Mouse (Mus musculus): ENCODE measurements around the gene Mosmo. TPM values are rescaled to one million over a fixed set of nuclear protein-coding genes. Genes with fewer than 3 reads are reported as not detected.
"Not testable (repeated sequence)": the region's sequence is repeated elsewhere in the genome, so short reads cannot be mapped to it uniquely, and the experiment has no call there.

Mosmo gene
- total RNA-seq, 2 experiments from 2014 or later: 77.8 to 79.9 TPM

DNA sequence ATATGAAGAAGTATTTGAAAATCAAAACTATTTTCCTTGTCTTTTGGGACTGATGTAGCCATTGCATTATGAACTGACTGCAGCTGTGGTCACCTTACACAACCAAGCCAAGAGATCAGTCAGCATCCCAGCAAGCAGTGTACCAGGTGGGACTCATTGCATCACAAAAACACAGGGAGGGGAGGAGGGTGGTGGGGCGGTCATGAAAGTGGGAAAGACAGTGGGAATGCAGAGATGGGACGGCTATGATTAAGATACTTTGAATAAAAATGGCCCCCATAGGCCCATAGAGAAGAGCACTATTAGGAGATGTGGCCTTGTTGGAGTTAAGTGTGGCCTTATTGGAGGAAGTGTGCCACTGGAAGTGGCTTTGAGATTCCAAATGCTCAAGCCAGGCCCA lies 18.9 kb downstream of the Mosmo start:
- no peak for DNase-seq (ENCODE audit: extremely low spot score in 1 of 2, low spot score in 1 of 2)

DNA sequence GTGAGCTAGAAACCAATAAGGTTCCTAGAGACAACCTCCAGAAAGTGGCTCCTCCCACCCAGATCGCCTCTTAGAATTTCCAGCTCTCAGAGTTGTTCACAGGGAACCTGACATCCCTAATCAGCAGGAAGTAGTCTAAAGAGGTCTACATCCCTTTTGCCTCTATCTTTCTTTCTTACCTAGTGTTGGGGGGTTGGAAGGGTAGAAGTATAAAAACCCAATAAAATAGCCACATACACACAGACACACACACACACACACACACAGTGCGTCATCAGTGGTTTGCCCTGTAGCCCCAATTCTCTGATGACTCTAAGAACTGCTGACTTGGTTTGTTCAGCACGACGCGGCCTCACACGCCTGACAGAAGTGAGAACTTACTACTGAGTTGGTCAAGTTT lies 22.2 kb downstream of the Mosmo start:
- no peak for DNase-seq (ENCODE audit: extremely low spot score in 1 of 2, low spot score in 1 of 2)

DNA sequence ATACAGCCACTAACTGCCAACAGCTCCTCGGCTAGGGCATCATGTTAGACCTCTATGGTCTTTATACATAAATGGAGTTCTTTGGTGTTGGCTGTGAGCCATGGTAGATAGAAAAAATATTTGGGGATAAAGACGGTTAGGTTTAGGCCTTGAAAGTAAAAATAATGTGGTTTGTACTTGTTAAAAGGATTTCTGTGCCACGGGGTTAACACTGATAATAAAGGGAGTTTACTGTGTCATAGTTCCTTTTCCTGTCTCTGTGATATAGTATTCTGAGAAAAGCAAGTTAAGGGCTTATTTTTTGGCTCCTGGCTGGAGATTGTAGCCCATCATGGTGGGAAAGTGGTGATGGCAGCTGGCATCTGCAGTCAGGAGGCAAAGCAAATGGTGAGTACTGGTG lies 26.5 kb downstream of the Mosmo start:
- no peak for DNase-seq (ENCODE audit: extremely low spot score in 1 of 2, low spot score in 1 of 2)

DNA sequence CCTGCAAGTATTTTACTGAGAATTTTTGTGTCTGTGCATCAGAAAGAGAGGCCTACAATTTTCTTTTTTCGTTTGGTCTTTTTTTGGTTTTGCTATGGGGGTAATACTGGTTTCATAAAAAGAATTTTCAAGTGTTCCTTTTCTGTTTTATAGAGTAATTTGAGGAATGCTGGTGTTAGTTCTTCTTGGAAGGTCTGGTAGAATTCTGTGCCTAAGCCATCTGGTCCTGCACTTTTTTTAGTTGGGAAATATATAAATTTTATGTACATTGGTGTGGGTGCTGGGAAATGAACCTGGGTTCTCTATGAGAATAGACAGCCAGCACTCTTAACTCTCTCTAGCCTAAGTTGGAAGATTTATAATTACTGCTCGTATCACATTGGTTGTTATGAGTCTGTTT lies 34.7 kb downstream of the Mosmo start:
- DNase-seq (ENCODE audit: extremely low spot score in 1 of 2, low spot score in 1 of 2): no peak

DNA sequence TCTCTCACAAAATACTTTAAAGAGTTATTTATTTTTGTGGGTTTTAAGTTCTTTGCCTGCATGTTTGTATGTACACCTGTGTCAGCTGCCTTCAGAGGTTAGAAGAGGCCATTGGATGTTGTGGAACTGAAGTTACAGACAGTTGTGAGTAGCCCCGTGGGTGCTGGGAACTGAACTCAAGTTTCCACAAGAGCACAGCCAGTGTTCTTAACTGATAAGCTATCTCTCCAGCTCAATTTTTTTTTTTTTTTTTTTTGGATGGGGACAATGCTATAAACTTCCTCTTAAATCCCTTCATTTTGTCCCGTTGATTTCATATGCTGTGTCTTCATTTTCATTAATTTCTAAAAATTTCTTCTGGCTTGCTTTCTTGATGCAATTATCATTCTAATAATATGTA lies 35.8 kb downstream of the Mosmo start:
- no peak for DNase-seq (ENCODE audit: extremely low spot score in 1 of 2, low spot score in 1 of 2)

DNA sequence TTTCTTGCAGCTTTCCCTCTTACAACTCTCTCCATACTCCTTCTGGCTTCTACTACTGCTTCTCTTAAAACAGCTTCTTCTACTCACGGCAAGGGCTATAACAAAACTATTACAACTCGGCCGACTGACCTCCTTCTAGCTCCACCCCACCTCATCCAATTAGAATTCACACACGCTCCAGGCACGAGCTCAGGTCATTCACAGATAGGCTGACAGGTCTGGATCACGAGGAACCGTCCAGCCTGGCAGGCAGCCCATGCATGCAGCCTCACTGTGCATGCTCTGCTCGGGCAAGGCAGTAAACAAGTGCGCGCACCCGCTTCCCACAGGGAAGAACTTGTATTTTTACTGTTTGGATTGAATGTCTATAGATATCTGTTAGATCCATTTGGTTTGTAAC lies 36.5 kb downstream of the Mosmo start:
- not testable (repeated sequence) for DNase-seq (ENCODE audit: extremely low spot score in 1 of 2, low spot score in 1 of 2)

DNA sequence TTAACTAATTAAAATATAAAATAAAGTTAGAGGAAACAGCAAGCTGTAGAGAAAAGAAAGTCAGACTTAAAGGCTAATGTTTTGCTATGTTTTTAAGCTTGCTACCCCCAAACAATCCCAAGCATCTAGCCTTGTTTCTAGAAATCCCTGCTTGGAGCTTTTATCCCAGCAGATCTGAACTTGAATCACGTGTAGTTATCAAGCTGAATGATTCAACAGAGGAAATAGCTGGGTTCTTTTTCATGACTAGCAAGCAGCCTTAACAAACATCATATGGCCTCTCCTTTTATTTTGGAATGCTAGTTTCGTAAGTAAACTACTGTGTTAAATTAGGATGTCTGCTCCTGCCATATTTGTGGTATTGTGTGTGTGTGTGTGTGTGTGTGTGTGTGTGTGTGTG lies 39.8 kb downstream of the Mosmo start:
- no peak for DNase-seq (ENCODE audit: extremely low spot score in 1 of 2, low spot score in 1 of 2)

DNA sequence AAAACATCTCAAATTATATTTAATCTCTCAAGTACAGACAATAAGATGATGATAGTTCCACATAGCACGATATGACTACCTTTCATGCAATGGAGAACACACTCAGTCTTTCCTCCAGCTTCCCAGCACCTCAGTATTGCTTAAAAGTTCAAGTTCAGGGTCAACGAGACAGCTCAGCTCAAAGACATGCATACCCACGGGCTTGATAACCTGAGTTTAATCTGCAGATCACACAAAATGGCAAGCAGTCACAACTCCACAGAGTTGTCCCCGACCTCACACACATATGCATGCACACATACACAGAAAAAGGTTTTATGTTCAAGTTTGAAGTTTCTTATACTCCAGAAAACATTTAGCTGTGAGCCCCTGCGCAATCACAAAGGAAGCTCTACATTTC lies 43.6 kb downstream of the Mosmo start:
- no peak for DNase-seq (ENCODE audit: extremely low spot score in 1 of 2, low spot score in 1 of 2)

DNA sequence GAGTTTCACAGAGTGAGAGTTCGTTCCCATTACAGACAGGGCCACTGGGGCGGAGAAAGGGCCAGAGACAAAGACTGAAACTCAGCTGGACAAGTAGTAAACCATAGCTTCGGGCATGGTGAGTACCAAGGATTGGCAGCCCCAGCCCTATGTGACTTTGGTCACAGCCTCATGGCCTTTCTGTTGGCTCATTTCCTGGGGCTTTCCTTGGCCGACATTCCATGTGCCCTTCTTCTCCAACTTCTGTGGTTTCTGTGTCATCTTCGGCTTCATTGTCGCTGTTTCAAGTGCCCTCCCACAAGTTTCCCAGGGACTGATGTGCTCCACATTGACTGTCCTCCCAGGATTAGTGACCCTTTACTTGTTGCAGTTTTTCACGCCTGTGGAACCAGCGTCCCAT lies 44.0 kb downstream of the Mosmo start:
- no peak for DNase-seq (ENCODE audit: extremely low spot score in 1 of 2, low spot score in 1 of 2)

DNA sequence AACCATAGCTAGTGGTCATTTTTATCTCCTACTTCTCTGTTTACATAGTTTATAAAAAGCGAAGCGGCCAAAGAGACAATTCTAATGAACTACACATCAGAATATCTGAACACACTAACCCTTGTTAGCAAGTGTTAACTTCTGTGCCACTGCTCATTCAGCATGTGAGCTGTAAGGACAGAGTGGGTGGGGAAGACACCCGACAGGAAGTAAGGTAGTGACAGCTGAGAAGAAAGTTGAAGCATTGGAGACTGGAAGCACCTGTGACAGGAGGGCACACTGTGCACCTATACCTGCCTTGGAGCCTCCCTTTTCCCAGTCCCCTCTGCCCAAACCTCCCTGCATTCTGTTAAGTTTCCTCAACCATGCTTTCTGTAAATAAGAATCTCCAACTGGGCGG lies 44.6 kb downstream of the Mosmo start:
- DNase-seq (ENCODE audit: extremely low spot score in 1 of 2, low spot score in 1 of 2): no peak

DNA sequence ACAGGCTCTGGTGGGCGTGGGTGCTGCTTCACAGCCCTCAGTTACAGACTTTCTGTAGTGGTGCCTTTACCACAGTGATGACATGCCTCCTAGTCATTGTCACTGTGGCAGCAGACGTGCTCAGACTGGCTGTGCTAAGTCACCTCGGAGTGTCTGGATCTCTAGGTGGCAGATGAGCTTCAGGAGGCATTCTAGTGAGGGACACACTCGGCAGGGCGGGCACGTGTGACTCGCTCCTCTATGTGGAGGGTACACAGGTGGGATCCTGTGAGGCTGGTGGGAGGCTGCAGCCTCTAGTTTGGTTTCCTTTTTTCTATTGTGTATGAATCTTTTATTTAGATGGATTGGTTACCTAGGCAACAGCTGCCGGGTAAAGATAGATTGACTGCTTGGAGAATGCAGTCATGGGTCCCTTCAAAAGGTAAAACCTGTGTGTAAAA lies 45.4 kb downstream of the Mosmo start:
- DNase-seq (ENCODE audit: extremely low spot score in 1 of 2, low spot score in 1 of 2): no peak

DNA sequence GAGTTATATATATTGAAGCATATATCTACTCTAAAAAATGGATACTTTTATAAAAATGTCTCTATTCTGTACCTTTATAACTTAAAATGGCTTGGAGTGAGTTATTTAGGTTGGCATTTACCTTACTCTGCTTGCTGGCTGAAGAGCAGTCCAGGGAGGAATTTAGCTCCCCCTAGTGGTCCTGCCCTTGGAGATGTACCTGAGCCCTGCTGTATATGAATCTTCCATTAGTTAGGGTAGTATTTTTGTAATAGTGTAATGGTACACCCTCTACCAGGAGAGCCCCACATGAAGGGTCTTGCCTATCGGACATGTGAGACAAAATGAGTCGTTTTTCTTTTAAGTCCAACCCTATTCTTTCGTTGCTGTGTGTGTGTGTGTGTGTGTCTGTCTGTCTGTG lies 50.2 kb downstream of the Mosmo start:
- DNase-seq (ENCODE audit: extremely low spot score in 1 of 2, low spot score in 1 of 2): peak in 1 of 2 experiments; percentile 44

DNA sequence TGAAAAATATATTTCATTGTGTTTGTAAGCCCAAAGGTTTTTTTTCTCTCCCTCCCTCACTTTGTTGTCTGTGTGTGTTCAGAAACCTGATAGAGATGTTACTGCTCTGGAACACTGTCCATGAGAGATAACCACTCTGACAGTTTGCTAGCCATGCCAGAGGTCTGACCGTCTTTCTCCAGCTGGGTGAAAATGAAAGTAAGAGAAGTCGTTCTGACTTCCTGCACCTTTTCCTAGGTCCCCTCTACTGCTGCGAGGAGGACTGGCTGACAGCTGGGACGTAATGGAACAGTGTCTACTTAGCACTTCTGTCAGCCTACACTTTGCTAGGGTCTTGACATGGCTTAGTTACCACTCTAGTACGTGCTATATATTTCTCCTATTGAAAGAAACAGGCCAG lies 52.2 kb downstream of the Mosmo start:
- no peak for DNase-seq (ENCODE audit: extremely low spot score in 1 of 2, low spot score in 1 of 2)

DNA sequence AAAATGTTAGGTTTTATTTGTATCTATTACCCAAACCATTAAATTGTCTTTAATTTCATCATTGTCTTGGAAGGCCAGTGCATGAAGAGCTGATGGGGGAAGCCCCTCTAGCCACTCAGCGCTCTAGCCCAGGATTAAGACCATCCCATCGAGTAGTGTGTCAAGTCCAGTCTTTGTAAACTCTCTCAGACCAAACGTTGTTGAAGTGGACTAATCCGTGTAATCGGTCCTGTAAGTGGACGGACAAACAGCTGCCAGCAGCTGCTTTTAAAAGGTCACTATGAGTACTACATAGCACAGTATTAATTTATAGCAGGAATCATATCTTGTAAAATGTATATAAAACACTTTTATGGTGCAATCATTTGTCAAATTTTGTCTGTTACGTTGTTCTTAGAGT lies 55.5 kb downstream of the Mosmo start:
- DNase-seq (ENCODE audit: extremely low spot score in 1 of 2, low spot score in 1 of 2): no peak

DNA sequence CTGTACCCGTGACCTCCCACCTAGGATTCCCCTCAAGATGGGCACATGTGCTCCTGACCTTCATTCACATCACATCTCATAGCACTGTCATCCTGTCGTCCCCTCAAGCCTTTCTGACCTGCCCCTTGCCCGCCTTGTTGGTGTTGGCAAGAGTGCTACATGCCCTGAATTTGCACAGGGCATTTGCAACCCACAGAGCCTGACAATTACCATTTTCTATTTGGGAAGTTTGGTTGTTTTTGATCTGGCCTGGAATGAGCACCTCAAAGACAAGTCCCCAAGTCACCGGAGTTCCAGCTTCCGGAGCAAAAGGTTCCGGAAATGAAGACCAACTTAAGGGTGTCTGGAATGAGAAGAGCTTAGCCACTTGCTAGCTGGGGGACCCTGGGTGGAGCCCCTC lies 61.6 kb downstream of the Mosmo start, which contains the start of gene Vwa3a:
Gene Vwa3a, plus strand, starts transcription at position 301 of the 400 bp plus-strand sequence.
- no peak for DNase-seq (ENCODE audit: extremely low spot score in 1 of 2, low spot score in 1 of 2)

DNA sequence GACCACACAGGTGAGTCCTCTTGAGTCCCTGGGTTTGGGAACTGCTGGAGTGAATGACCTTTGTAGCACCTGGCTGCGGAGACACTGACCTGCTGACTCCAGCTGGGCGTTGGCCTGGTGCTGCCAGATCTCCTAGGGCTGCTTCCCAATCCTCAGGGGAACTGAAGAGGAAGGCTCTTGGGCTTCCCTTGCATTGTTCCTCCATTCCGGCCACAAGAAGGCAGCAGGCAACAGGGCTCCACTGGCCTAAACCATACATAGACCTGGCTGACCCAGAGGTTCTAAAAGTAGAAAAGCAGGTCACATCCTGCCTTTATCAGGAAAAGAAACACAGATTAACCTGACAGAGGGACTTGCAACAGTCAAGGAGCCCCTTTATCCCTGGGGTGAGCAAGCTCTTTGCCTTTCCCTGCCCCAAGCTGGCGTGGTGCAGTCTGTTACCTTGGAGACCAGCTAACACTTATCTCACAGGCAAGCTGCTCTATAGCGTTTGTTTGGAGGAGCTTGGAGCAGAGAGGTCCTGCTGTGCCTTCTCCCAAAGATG lies 62.2 kb downstream of the Mosmo start:
- DNase-seq (ENCODE audit: extremely low spot score in 1 of 2, low spot score in 1 of 2): peak in 1 of 2 experiments; percentile 32

DNA sequence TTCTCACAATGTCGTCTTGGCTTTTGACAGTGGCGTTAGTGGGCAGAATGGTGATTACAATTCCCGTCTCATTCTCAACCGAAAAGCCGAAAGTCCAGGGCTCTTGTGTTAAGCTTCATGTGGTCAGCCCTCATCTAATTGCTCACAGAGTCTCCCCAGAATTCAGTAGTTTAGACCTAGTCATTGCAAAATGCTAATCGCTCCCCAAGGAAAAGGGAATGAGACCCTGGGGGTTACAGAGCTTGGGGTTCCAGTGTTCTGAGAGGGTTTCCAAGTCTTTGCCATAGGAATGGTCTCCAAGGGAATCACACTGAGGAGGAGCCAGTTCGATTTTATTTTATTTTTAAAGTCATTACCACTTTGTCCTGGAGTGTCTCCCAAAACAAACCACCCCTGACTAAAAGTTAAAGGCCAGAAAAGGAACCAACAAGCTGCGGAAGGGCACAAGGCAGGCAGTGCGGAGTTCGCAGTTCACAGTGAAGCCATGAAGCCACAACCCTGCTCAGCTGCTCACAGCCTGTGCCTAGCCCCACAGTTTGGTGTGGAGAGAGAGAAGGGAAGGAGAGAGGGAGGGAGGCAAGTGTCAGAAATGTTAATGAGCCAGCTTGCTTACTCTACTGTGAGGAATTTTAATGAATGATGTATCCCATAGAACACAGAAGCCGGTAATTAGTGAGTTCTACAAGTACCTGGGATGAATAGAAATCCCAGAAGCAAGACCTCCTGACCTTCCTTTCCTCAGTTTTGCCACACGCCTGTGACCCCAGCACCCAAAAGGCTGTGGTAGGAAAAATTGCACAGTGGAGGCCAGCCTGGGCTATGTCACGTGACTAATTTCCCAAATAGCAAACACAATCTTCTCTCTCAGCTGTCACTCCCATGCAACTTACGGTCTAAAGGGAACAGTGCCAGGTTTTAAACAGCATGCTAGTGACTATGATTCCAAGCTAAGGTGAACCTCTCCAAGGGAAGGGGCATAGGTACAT lies 66.2 kb downstream of the Mosmo start:
- DNase-seq (ENCODE audit: extremely low spot score in 1 of 2, low spot score in 1 of 2): no peak

DNA sequence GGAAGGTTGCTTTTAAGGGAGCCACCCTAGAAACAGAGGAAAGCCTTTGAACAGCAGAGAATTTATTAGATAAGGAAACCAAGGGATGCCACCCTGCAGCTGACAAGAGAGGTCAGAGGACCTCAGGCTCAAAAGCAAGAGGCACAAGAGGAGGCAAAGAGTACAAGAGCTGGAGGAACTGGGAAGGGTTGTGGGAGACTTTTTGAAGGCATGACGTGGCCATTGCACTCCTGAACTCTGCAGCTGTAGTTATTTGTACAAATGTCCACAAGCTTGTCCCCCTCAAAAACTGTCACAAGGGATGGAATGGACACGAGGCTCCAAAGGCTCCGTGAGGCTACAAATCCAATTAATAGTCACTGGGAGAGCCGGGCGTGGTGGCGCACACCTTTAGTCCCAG lies 67.2 kb downstream of the Mosmo start:
- no peak for DNase-seq (ENCODE audit: extremely low spot score in 1 of 2, low spot score in 1 of 2)

DNA sequence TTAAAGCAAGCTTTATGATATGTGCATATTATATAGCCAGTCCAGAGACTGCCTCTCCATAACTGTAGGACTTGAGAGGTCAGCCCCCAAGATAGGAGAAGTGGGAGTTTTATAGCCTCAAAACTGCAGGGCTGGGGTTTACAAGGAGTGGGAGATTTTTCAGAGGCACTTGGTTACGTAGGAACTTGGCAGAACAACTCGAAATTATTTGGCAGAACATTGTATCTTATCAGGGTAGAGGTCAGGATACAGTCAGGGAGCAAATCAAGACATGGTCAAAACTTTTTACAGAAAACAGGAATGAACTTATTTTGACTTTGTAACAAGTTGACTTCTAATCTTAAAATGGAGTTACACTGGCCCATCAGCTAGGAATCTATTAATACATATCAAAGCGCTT lies 68.6 kb downstream of the Mosmo start:
- no peak for DNase-seq (ENCODE audit: extremely low spot score in 1 of 2, low spot score in 1 of 2)

DNA sequence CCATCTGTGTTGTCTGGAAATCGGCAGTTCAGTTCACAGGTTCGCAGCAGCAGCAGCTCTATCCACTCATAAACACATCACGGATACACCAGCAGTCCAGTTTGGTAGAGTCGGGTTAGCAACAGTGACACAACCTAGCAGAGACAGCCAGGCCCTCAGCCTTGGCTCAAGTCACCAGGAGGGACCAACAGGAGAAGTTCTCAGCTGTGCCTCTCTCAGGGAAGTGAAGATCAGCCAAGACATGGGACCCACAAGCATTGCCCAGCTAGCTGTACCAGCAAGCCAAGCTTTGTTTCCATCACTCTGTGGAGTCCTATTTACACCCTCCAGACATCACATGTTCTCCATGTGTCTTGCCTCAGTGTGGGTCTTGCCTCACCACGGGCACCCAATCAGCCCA lies 69.4 kb downstream of the Mosmo start:
- DNase-seq (ENCODE audit: extremely low spot score in 1 of 2, low spot score in 1 of 2): no peak

DNA sequence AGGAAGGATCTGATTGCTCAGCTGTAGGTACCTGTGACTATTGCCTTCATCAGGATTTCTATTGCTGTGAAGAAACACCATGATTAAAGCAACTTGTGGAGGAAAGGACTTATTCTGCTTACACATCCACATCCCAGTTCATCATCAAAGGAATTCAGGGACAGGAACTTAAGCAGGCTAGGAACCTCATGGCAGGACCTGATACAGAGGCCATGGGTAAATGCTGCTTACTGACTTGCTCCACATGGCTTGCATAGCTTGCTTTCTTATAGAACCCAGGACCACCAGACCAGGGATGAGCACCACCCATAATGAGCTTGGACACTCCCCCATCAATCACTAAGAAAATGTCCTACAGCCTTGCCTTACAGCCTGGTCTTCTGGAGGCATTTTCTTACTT lies 71.1 kb downstream of the Mosmo start:
- no peak for DNase-seq (ENCODE audit: extremely low spot score in 1 of 2, low spot score in 1 of 2)

DNA sequence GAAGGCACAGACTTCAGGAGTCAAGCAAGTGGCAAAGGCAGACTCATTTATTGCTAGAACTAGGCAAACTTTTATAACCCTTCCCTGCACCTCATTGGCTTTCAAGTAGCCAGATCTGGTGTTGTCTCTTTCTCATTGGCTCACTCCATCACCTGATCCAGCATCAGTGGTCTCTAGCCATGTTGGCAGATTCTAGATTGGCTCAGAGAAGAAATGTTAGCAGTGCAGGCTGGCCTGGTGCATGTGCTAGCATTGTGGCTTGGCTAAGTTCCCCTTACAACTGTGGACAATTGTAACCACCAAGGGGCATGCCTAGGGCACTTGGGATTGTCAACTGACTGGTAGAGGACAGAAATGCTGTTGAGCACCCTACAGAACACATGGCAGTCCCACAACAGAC lies 73.9 kb downstream of the Mosmo start:
- no peak for DNase-seq (ENCODE audit: extremely low spot score in 1 of 2, low spot score in 1 of 2)

Data from layer of hippocampus, postnatal 25 days (tissue).